Mouse (Mus musculus): Measurements from ENCODE around the gene Ccdc42. TPM values are rescaled to one million over a fixed set of nuclear protein-coding genes. Genes with fewer than 3 reads are reported as not detected.

Ccdc42 gene
- total and polyA plus RNA-seq, 3 experiments = not detected

GRCm38 (mm10) chr11:68545682-68546222 lies 41.1 kb upstream of the Ccdc42 start:
- H3K4me2 ChIP-seq (ENCODE audit: insufficient read depth, low read depth, poor library complexity, severe bottlenecking) = no peak overlapping the region
- DNase-seq (ENCODE audit: extremely low read depth) = peak; percentile 66
- H3K4me3 ChIP-seq (replicated peaks in 1 of 3; ENCODE audit: low read depth in 2 of 3, low read length in 2 of 3, poor library complexity in 1 of 3) = no peak overlapping the region
- H3K27ac ChIP-seq (ENCODE audit: insufficient read depth, low read depth) = peak overlapping the region; percentile 35; the same call in 1 of the 2 replicates
- in situ Hi-C loops (cut with MboI; ENCODE audit: low pct_ligation_motif_present, low pct_unique_long_range_greater_than_20kb, low sequenced_read_pairs) = no loop called here
- peaks cover 70 to 87% of the 10 kb centered on the region in 2 experiments for H3K36me3 ChIP-seq (replicated peaks in 1 of 2; ENCODE audit: control insufficient read depth in 1 of 2, insufficient read depth in 1 of 2, low read length in 1 of 2)
- no peaks in the 10 kb centered on the region for H3K79me2 ChIP-seq (replicated peaks; ENCODE audit: control insufficient read depth, extremely low read depth, insufficient read depth, poor library complexity, severe bottlenecking)
- H3K9me3 ChIP-seq (replicated peaks; ENCODE audit: low read length) = no peaks in the 10 kb centered on the region
- TF ChIP-seq ETS1 (conservative IDR thresholded peaks at IDR 0.05; ENCODE audit: low read depth, low read length) = peak; percentile 26; the same call in 1 of the 2 replicates
- TF ChIP-seq PAX5 (IDR thresholded peaks at IDR 0.05; ENCODE audit: low read length) = no peak
- TF ChIP-seq SIN3A (IDR thresholded peaks at IDR 0.05; ENCODE audit: low read length) = 0 out of 2 replicates have a peak, but pooled peaks have one; percentile 5
- TF ChIP-seq EP300 (IDR thresholded peaks at IDR 0.05; ENCODE audit: low read length) = peak; percentile 56
- peaks cover 9 to 61% of the 10 kb centered on the region in 2 experiments for H3K4me1 ChIP-seq (ENCODE audit: control insufficient read depth in 1 of 2, insufficient read depth in 2 of 2)
- no peak overlapping the region for H3K9ac ChIP-seq (ENCODE audit: insufficient read depth, low read depth)
- dilution Hi-C loops (cut with MboI; ENCODE audit: extremely low pct_ligation_motif_present, extremely low pct_unique_long_range_greater_than_20kb, low sequenced_read_pairs) = no loop called here
- no peaks in the 10 kb centered on the region for H3K27me3 ChIP-seq (replicated peaks)

DNA sequence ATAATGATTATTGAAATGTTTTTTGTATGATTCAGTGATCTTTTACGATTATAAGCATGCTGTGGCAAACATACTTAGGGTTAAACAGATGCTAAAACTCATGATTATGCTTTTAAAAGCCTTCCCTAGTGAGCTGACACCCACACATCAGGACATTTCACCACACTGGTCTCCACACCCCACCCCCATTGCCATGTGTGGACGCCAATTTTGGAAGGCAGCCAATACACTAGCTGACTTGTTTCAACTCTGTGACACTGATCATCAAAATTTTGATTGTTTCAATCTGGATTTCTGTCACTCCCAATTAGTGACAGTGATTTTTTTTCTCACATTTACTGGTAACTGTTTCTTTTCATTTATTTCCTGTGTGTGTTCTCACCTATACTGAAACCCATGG lies 39.3 kb upstream of the Ccdc42 start:
- no peaks in the 10 kb centered on the region for H3K79me2 ChIP-seq (replicated peaks; ENCODE audit: control insufficient read depth, extremely low read depth, insufficient read depth, poor library complexity, severe bottlenecking)
- H3K27me3 ChIP-seq (replicated peaks) = no peaks in the 10 kb centered on the region
- no peaks in the 10 kb centered on the region for H3K9me3 ChIP-seq (replicated peaks; ENCODE audit: low read length)
- no peak overlapping the region for H3K9ac ChIP-seq (ENCODE audit: insufficient read depth, low read depth)
- no peak overlapping the region for H3K27ac ChIP-seq (ENCODE audit: insufficient read depth, low read depth)
- no peak for TF ChIP-seq ZC3H11A (IDR thresholded peaks at IDR 0.05; ENCODE audit: low read depth, low read length)
- no peak for TF ChIP-seq ETS1 (conservative IDR thresholded peaks at IDR 0.05; ENCODE audit: low read depth, low read length)
- TF ChIP-seq MYC (IDR thresholded peaks at IDR 0.05; ENCODE audit: low read depth, low read length) = no peak
- no peak for TF ChIP-seq JUND (conservative IDR thresholded peaks at IDR 0.05; ENCODE audit: low read depth, low read length)
- TF ChIP-seq USF2 (conservative IDR thresholded peaks at IDR 0.05; ENCODE audit: low read depth, low read length) = no peak
- no peak for TF ChIP-seq SMC3 (IDR thresholded peaks at IDR 0.05; ENCODE audit: low read depth, low read length)
- no peak for TF ChIP-seq KAT2A (IDR thresholded peaks at IDR 0.05; ENCODE audit: insufficient replicate concordance, low read length)
- no peak for TF ChIP-seq POLR2A (IDR thresholded peaks at IDR 0.05; ENCODE audit: low read depth, low read length)
- TF ChIP-seq USF1 (IDR thresholded peaks at IDR 0.05; ENCODE audit: low read depth, low read length) = no peak
- no peak for TF ChIP-seq SIN3A (IDR thresholded peaks at IDR 0.05; ENCODE audit: low read length)
- no peak for TF ChIP-seq TCF12 (IDR thresholded peaks at IDR 0.05; ENCODE audit: low read depth, low read length)
- TF ChIP-seq BHLHE40 (IDR thresholded peaks at IDR 0.05; ENCODE audit: low read depth, low read length) = no peak
- no peak for TF ChIP-seq CHD1 (IDR thresholded peaks at IDR 0.05; ENCODE audit: low read depth, low read length)
- TF ChIP-seq ELF1 (IDR thresholded peaks at IDR 0.05; ENCODE audit: low read depth, low read length) = no peak
- TF ChIP-seq MAFK (IDR thresholded peaks at IDR 0.05; ENCODE audit: insufficient replicate concordance, low read length) = no peak
- H3K36me3 ChIP-seq (replicated peaks in 1 of 2; ENCODE audit: control insufficient read depth in 1 of 2, insufficient read depth in 1 of 2, low read length in 1 of 2) = peaks cover 78 to 92% of the 10 kb centered on the region in 2 experiments
- H3K4me3 ChIP-seq (replicated peaks in 1 of 3; ENCODE audit: low read depth in 2 of 3, low read length in 2 of 3, poor library complexity in 1 of 3) = no peak overlapping the region
- dilution Hi-C loops (cut with MboI; ENCODE audit: extremely low pct_ligation_motif_present, extremely low pct_unique_long_range_greater_than_20kb, low sequenced_read_pairs) (no loop called here), in situ Hi-C loops (cut with MboI; ENCODE audit: low pct_ligation_motif_present, low pct_unique_long_range_greater_than_20kb, low sequenced_read_pairs) (no loop called here)
- peaks cover 9 to 66% of the 10 kb centered on the region in 2 experiments for H3K4me1 ChIP-seq (ENCODE audit: control insufficient read depth in 1 of 2, insufficient read depth in 2 of 2)
- no peak overlapping the region for H3K4me2 ChIP-seq (ENCODE audit: insufficient read depth, low read depth, poor library complexity, severe bottlenecking)
- no peak for DNase-seq (ENCODE audit: extremely low read depth)
